Mouse (Mus musculus) hematopoietic stem cell, adult 5-6 weeks (primary cell): Measurements from ENCODE around the gene Gbf1. TPM values are rescaled to one million over a fixed set of nuclear protein-coding genes. Genes with fewer than 3 reads are reported as not detected.
"Not testable (repeated sequence)": the region's sequence is repeated elsewhere in the genome, so short reads cannot be mapped to it uniquely, and the experiment has no call there.

Experiments used
- ATAC-seq, 2 experiments: fragments of 125-278 bp in 1 of 2; replicated peaks in 1 of 2; 2 replicates each; pipeline ENCODE4 v1.8.0; 2016 to 2017; ENCODE audit warnings: inconsistent platforms in 2 of 2, mild to moderate bottlenecking in 2 of 2, moderate number of reproducible peaks in 2 of 2, low read depth in 1 of 2, moderate TSS enrichment in 1 of 2; ENCODE audit not compliant: low FRiP score in 2 of 2, poor library complexity in 2 of 2, severe bottlenecking in 2 of 2, insufficient read depth in 1 of 2, low TSS enrichment in 1 of 2
- total RNA-seq: library from RNA; stranded (forward); fragments of 172-1452, 232-1000 nt; gene quantifications from 2 replicates; pipeline ENCODE4 v1.2.3, GENCODE M21; 2017

Gene Gbf1
- total RNA-seq, 1 experiment from 2014 or later, result 37.7 TPM

GRCm38 (mm10) chr19:46198891-46199290 is 46.6 kb downstream of the Gbf1 start:
- ATAC-seq, result peak; percentile 56 to 65; a peak in 3 of 4 replicates

GRCm38 (mm10) chr19:46204166-46204565 is 51.9 kb downstream of the Gbf1 start:
- ATAC-seq, result no peak

GRCm38 (mm10) chr19:46205680-46206079 is 53.4 kb downstream of the Gbf1 start:
- ATAC-seq, result no peak

GRCm38 (mm10) chr19:46210951-46211350 is 58.6 kb downstream of the Gbf1 start:
- ATAC-seq, result no peak

- ATAC-seq, result no peak
These were observed 62.2 kb downstream of the Gbf1 start for GRCm38 (mm10) chr19:46214541-46214940.

- no peak for ATAC-seq
These were observed 63.1 kb downstream of the Gbf1 start for GRCm38 (mm10) chr19:46215401-46215800.

- no peak for ATAC-seq
These were observed 64.4 kb downstream of the Gbf1 start for GRCm38 (mm10) chr19:46216716-46217115.

- ATAC-seq, result not testable (repeated sequence)
These were observed 65.0 kb downstream of the Gbf1 start for GRCm38 (mm10) chr19:46217347-46217746.

- ATAC-seq, result no peak
These were observed 67.8 kb downstream of the Gbf1 start for GRCm38 (mm10) chr19:46220116-46220515.

- no peak for ATAC-seq
These were observed 70.8 kb downstream of the Gbf1 start for GRCm38 (mm10) chr19:46223118-46223517.

- ATAC-seq, result no peak
These were observed 72.6 kb downstream of the Gbf1 start for GRCm38 (mm10) chr19:46224882-46225281.

- ATAC-seq, result no peak
These were observed 73.2 kb downstream of the Gbf1 start for GRCm38 (mm10) chr19:46225506-46225905.

- ATAC-seq, result no peak
These were observed 74.0 kb downstream of the Gbf1 start for GRCm38 (mm10) chr19:46226295-46226694.

GRCm38 (mm10) chr19:46227300-46227699 is 75.0 kb downstream of the Gbf1 start:
- no peak for ATAC-seq

- no peak for ATAC-seq
These were observed 82.1 kb downstream of the Gbf1 start for GRCm38 (mm10) chr19:46234450-46234849.

GRCm38 (mm10) chr19:46236658-46237057 is 84.3 kb downstream of the Gbf1 start:
- ATAC-seq, result no peak

- ATAC-seq, result no peak
These were observed 87.9 kb downstream of the Gbf1 start for GRCm38 (mm10) chr19:46240246-46240645.

GRCm38 (mm10) chr19:46242416-46242815 is 90.1 kb downstream of the Gbf1 start:
- no peak for ATAC-seq

GRCm38 (mm10) chr19:46244628-46245027 is 92.3 kb downstream of the Gbf1 start:
- ATAC-seq, result no peak

- no peak for ATAC-seq
These were observed 96.7 kb downstream of the Gbf1 start for GRCm38 (mm10) chr19:46248991-46249390.
